Mouse (Mus musculus) cerebellum, adult 11-12 months (tissue): ENCODE measurements around the gene Cpvl.

ENCODE experiments used
- DNase-seq: peaks from one replicate; pipeline ENCODE4 v3.0.0; 2022

Gene Cpvl

DNA sequence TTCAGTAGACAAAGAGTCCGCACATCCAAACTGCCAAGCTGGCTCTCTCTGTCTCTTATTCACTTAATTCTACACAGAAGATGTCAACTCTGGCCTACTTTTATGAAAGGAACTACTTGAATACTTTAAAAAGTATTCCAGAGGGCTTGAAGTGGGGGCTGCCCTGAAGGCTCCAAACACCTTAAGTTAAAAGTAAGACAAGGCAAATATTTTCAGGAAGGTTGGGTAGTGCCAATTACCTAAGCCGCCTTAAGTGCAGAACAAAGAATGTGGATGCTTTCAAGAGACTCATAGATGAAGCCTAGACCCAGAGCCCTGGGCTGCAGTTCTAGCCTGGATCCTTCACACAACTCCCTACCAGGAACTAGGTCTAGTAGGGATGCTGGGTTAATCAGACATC, 52.3 kb downstream of the Cpvl start:
- DNase-seq, result no peak

DNA sequence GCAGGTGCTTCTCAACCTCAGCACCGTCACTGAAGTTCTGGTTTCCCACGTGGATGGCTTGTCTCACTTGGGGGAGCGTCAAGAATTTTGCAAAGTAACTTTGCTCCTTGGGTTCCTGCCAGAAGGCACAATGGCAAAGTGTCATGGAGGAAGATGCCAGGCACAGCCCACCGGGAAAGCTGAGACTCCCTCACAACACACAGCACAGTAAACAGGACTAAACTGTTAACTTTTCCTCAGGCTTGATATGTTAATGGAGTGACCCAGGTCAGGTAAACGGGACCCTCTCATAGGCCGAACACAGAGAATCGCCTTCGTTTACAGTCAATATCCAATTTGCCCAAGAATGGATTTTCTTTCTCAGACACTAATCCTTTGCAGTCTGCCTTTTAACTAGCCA, 53.3 kb downstream of the Cpvl start:
- DNase-seq, result no peak

- no peak for DNase-seq
Observed at GRCm38 (mm10) chr6:53920041-53920440, 58.4 kb downstream of the Cpvl start.

DNA sequence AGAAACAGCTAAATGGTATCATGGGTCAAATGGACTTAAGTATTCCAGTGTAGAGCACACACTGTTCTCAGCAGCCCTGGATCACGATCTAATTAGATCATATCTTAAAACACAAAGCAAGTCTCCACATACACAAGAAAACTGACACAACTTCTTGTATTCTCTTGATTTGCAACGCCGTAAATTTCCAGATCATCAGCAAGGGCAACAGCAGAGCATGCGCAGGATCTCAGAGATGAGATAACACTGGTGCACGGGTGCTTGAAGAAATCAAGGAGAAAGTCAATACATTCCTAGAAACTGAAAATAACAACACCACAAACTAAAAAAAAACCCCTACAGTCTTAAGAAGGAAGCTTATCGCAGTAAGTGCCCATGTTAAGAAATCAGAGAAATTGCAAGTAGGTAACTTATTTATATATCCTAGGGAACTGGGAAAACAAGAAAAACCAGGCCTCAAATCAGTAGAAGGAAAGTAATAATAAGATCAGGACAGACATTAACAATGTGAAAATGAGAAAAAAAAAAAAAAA, 61.4 kb downstream of the Cpvl start:
- no peak for DNase-seq

DNA sequence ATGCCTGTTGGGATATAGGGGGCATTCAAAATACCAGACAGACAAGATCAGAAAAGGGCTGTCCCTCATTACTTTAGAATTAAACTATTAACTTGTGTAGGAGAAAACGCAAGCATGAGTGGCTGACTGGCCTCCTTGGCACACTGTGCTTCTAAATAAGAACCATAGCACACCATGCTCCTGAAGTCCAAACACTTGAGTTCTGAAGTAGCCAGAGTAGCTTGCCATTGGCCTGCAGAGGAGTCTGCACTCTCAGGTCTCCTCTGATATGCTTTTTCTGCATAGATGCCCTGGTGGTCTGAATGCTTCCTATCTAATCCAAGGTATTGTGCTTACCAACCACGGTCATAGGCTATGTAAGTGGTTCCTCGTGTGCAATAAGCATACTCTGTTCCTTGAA, 63.1 kb downstream of the Cpvl start:
- DNase-seq, result no peak

- no peak for DNase-seq
Observed at GRCm38 (mm10) chr6:53913151-53913550, 65.3 kb downstream of the Cpvl start.

DNA sequence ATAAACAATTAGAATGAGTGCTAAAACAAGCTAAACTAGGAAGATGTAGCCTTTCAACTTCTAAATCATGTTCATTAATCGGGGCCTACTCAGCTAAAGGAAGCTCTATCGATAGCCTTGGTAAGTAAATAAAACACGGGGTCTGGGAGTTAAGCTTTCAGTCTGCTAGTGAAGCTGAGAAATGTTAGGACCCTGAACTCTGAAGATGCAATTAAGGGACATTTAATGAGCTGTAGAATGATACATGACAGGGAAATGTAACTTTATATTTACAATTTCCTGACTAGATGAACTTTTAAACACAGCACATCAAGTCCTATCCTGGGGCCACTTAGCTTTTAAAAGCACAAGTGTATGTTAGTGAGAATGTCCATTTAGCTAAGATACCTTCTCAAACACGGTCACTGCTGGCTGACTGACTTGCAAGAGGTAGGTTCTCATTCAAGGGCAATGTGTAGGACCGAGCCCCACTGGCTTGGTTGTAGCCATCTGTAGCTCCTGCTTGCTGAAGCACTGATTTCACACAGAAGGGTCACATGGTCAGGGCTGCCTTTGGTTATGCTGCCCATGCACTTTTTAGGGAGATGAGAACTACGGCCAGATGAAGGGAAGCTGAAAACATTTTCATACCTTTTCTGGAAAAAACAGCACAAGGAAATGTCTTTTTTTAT, 66.2 kb downstream of the Cpvl start:
- DNase-seq, result no peak

DNA sequence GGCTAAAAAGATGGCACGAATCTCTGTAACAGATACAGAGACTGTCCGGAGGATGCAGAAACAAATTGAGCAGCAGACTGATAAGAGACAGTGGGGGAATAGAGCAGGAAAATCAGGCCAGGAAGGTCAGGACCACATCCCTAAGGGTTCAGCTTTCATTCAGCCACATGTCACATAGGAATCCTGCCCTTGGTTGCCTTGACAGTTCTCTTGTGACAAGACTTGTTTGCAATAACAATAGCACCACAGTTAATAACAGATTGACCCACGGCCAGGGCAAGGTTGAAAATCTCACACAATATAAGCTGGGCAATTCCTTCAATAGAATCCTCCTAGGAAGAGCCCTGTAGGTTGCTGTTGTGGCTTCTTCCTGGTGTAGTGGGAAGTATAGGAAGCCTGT, 68.5 kb downstream of the Cpvl start:
- no peak for DNase-seq

DNA sequence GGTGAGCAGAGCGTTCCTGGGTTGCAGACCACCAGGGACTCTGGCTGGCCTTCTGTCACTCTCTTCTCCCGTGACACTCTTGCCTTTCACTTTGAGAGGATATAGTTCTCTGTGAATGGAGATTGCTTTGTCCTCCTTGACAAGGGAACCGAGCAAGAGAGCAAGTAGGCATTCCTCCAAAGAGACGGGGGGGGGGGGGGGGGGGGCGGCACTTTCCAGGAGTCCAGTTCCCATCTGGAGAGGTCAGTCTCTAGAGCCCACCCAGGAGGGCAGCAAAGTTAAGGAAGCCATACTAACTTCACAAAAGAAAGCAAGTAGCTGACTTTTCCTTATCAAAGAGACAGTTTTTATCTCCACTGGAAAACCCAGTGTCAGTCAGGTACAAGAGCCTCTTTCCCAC, 69.0 kb downstream of the Cpvl start:
- DNase-seq, result no peak

DNA sequence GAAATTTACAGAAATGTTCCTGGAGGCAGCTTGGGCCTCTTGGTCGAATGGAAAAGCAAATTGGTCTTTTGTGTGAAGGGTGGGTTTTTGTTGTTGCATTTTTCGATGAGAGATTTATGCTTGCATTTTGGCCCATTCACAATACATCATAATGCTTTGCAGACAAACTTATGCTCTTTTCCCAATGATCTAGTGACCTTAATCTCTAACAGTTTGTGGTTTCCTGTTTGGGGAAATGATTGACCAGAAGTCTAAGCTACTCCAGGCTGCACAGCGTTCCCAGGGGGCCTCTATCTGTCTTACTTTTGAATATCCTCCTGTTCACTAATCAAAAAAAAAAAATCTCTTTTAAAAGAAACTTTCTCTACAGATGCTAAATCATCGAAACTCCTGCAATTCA, 71.6 kb downstream of the Cpvl start:
- DNase-seq, result no peak

GRCm38 (mm10) chr6:53906051-53906462, 72.4 kb downstream of the Cpvl start:
- no peak for DNase-seq

GRCm38 (mm10) chr6:53905576-53905975, 72.9 kb downstream of the Cpvl start:
- DNase-seq, result no peak

- no peak for DNase-seq
Observed at GRCm38 (mm10) chr6:53904703-53905395, 73.6 kb downstream of the Cpvl start.

DNA sequence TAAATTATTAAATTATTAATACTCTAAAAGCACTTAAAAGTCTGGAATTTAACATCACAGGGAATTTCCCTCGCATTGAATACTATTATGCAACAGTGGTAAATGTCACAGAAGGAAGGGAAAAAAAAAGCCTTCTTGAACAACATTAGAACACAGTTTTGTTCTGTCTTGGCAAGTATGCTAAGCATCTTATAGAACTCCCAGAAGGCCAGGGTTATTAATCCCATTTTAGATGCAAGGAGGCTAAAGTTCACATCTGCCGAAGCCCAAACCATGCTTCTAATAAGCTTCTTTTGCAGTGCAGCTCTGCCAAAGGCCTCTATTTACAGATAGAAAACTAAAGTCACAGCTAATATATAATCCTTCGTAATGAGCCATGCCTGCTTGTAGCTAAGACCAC, 74.3 kb downstream of the Cpvl start:
- DNase-seq, result no peak

- DNase-seq, result no peak
Observed at GRCm38 (mm10) chr6:53901741-53902140, 76.7 kb downstream of the Cpvl start.

- no peak for DNase-seq
Observed at GRCm38 (mm10) chr6:53897872-53898464, 80.5 kb downstream of the Cpvl start.

DNA sequence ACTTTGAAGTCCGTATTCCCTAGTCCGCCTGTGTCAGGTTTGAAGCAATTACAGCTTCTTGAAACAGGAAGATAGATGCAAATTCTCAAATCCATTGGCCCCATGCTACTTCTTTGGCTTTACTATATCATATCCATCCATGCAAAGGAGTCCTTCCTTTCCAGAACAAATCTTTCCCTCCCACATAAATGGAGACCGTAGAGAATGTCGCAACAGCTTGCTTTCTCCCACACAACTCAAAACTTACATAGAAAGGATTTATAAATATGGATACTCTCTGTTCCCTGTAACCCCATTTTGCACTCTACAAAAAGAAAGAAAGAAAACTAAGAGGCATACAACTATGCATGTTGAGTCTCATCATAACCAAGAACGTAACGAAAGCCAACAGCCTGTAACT, 81.3 kb downstream of the Cpvl start:
- DNase-seq, result no peak

GRCm38 (mm10) chr6:53893731-53894130, 84.7 kb downstream of the Cpvl start:
- no peak for DNase-seq

DNA sequence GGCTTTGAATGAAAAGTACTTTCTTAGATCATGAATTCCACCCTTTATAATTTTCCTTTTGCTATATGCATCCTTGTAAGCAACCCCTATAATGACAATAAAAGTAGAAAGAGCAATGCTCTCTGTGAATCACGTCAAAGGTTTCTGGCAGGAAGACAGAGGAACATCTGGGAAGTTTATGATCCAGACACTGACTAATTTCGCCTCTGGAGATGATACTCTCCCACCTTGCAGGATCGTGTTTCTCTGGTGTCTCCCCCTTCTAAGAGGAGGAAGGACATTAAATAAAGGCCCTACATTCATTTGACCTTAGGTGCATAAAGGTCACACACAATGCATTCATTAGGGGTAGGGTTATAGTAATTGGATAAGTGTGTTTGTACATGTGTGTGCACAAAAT, 87.4 kb downstream of the Cpvl start:
- DNase-seq, result no peak

DNA sequence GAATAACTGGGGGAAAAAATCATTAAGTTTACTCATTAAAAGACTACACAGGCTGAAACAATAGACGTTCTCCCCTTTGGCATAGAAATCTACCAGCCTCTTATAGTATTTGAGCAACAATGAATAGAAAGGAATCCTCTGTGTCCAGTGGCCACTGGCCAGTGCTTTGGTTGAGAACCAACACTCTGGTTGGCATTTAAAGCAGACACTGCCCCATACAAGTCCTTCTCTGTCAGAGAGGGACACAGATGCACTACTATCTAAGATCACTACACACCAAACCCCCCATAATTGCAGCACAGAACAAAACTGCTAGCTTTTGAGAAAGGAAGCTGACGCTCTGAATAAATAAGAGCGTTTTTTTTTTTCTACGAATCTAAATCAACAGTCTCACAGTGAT, 93.5 kb downstream of the Cpvl start:
- DNase-seq, result peak; percentile 18

DNA sequence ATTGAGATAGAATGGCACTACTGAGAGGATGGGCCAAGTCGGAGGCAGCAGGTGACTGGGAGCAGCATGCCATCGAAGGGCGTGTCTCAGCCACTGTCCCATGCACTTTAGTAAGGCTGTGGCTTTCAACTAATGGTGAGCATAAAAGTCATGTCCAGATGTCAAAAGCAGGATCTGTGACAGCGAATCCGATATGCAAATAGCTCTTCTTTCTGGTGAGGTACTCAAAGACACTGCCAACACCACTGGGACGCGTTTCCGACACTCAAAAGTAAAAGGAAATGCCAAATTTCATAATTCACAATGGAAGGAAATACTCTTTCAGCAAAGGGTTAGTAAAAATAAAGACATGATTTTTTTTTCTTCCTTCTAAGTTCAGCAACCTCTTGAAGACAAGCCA, 94.0 kb downstream of the Cpvl start:
- DNase-seq, result no peak

DNA sequence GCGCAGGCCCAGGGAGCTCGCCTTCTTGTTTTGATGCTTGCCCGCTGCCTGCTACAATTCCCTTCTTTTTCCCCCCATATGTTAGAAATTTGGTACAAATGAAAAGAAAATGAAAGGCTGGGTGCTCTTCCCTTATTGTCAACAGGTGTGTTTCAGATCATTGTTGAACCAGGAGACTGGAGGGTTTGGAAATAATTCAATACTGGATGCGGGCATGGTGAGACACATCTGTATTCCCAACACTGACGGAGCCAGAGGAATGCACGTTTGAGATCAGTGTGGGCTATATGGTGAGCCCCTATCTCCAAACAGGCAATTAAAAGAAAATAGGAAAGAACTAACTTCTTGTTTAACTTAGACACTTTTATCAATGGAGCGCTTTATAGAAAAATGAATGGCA, 95.1 kb downstream of the Cpvl start:
- no peak for DNase-seq

DNA sequence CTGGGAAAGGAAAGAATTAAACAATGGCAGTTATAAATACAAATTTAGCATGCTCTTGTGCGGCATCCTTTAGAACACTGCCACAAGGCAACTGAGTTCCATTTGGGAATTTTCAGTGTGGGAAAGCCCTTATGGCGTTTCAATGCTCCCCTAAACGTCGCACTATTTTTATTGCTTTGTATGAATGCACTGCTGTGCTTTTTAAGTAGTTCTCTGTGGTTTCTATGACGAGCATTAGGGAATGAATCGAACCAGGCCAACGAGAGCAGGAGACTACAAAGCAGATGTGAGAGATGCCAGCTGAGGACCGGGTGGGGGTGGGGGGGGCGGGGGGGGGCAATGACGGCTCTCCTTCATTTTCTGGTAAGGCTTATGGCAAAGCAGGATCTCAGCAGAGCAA, 96.8 kb downstream of the Cpvl start:
- DNase-seq, result no peak

GRCm38 (mm10) chr6:53881235-53881606, 97.2 kb downstream of the Cpvl start:
- DNase-seq, result no peak
